Mouse (Mus musculus) brain, embryonic 14.5 days (tissue): ENCODE results near the gene Inhbe.

Experiments used
- CTCF ChIP-seq: fragments of 200-500 bp; IDR thresholded peaks from 2 replicates; pipeline ENCODE4 v1.5.1; 2012; ENCODE audit warnings: inconsistent platforms, mild to moderate bottlenecking, moderate library complexity, borderline replicate concordance; ENCODE audit not compliant: insufficient read depth, insufficient read length; ENCODE audit errors: extremely low read depth
- POLR2A ChIP-seq: fragments of 200-500 bp; IDR thresholded peaks from 2 replicates; pipeline ENCODE4 v1.6.1; 2012; ENCODE audit warnings: mild to moderate bottlenecking, inconsistent platforms, borderline replicate concordance; ENCODE audit not compliant: poor library complexity, insufficient read depth, insufficient read length, severe bottlenecking; ENCODE audit errors: extremely low read depth

GRCm38 (mm10) chr10:127350594-127351284, 3.5 kb downstream of the Inhbe start:
- no peak for TF ChIP-seq POLR2A
- peak; percentile 96 for TF ChIP-seq CTCF
